Mouse (Mus musculus) left cerebral cortex, postnatal 10 days (tissue): ENCODE measurements around the gene Atf7ip. TPM values are rescaled to one million over a fixed set of nuclear protein-coding genes. Genes with fewer than 3 reads are reported as not detected.

Experiments used
- DNase-seq, 2 experiments: peaks; one replicate each; pipeline ENCODE4 v3.0.0; 2021 to 2022; ENCODE audit warnings: low spot score in 2 of 2, mixed read lengths in 1 of 2; ENCODE audit errors: extremely low spot score in 1 of 2
- intact Hi-C: fragments of 180-260 bp; cut with DNase I; formaldehyde crosslinking; loops from one replicate; pipeline ENCODE4 v1.15.1; 2025
- total RNA-seq, 2 experiments: library from RNA; stranded (reverse); gene quantifications; 2 replicates each; pipeline ENCODE4 v1.2.3; 2021

Gene Atf7ip
- total RNA-seq, 2 experiments from 2014 or later = 119 to 135 TPM

- no peak for DNase-seq
- intact Hi-C loops = no loop called here
These were observed 152.3 kb downstream of the Atf7ip start for GRCm38 (mm10) chr6:136658303-136658702.

GRCm38 (mm10) chr6:136659226-136659625 is 153.3 kb downstream of the Atf7ip start:
- DNase-seq = no peak
- intact Hi-C loops = no loop called here

Other genes starting within 250 kb of the Atf7ip start
- not detected for gene Gm8994, start 178.6 kb upstream of the Atf7ip start, total RNA-seq
- not detected for gene E330021D16Rik, start 90.6 kb upstream of the Atf7ip start, total RNA-seq
- under 1 TPM in 1 of 2 experiments, not detected in 1; 0.34 TPM for gene Plbd1, start 155.8 kb downstream of the Atf7ip start, total RNA-seq